Mouse (Mus musculus): Measurements from ENCODE around the gene Pax5. TPM values are rescaled to one million over a fixed set of nuclear protein-coding genes. Genes with fewer than 3 reads are reported as not detected.

Pax5 gene
- total and polyA plus RNA-seq, 2 experiments from 2014 or later, result 3.0 to 46.0 TPM

- no peak for TF ChIP-seq CTCF (IDR thresholded peaks at IDR 0.05)
- Histone ChIP-seq H3K36me3 (ENCODE audit: insufficient read depth, low read length) (no peaks in the 10 kb centered on the region), H3K9me3 (ENCODE audit: low read length) (no peaks in the 10 kb centered on the region), H3K27me3 (ENCODE audit: insufficient read depth, low read length) (peaks cover 14% of the 10 kb centered on the region; the same call in 1 of the 2 replicates), H3K27ac (ENCODE audit: low read depth, low read length) (peak overlapping the region; percentile 32; the same call in 1 of the 2 replicates), H3K4me2 (ENCODE audit: low read depth, low read length, poor library complexity, severe bottlenecking) (peak overlapping the region; percentile 90), H3K9ac (replicated peaks; ENCODE audit: low read length, poor library complexity, severe bottlenecking) (peak overlapping the region; percentile 64), H3K4me3 (ENCODE audit: low read depth, low read length) (peak overlapping the region; percentile 55), H3K4me1 (ENCODE audit: insufficient read depth, low read length) (peaks cover 5% of the 10 kb centered on the region; the same call in 1 of the 2 replicates)
- peak; percentile 61 for DNase-seq (ENCODE audit: low spot score)
- WGBS, result under 1% methylated on average over 67 of the region's 81 CpGs
- peak; percentile 81 for ATAC-seq (ENCODE audit: low FRiP score)
Observed at GRCm38 (mm10) chr4:44664004-44664766, 46.1 kb downstream of the Pax5 start.

DNA sequence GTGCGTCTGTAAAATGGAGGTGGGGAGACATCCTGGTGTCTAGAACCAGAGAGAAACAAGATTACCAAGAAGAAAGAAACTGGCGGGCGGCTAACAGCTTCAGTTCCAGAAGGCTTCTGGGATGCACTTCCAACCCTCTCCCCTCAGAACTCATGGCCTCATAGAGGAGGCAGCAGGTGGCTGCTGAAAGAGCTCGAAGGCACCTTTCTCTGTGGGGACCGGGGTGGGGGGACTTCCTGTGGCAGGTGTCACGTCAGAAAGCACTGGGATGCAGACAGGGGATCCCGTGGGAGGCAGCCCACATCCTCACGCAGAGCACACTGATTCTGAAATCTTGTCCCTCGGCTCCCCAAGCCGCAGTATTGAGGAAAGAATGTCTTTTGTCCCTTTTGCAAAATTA, 46.8 kb downstream of the Pax5 start:
- peak overlapping the region; percentile 55; the same call in 1 of the 2 replicates for H3K4me3 ChIP-seq (ENCODE audit: low read depth, low read length)
- peak overlapping the region; percentile 90 for H3K4me2 ChIP-seq (ENCODE audit: low read depth, low read length, poor library complexity, severe bottlenecking)
- DNase-seq (ENCODE audit: low spot score) (no peak), ATAC-seq (ENCODE audit: low FRiP score) (no peak)
- no peak overlapping the region for H3K27ac ChIP-seq (ENCODE audit: low read depth, low read length)
- H3K36me3 ChIP-seq (ENCODE audit: insufficient read depth, low read length), result no peaks in the 10 kb centered on the region
- peaks cover 5% of the 10 kb centered on the region; the same call in 1 of the 2 replicates for H3K4me1 ChIP-seq (ENCODE audit: insufficient read depth, low read length)
- no peak for TF ChIP-seq CTCF (IDR thresholded peaks at IDR 0.05)
- H3K9me3 ChIP-seq (ENCODE audit: low read length), result no peaks in the 10 kb centered on the region
- peaks cover 14% of the 10 kb centered on the region; the same call in 1 of the 2 replicates for H3K27me3 ChIP-seq (ENCODE audit: insufficient read depth, low read length)
- H3K9ac ChIP-seq (replicated peaks; ENCODE audit: low read length, poor library complexity, severe bottlenecking), result peak overlapping the region; percentile 64; the same call in 1 of the 2 replicates
- 31% methylated on average over 10 of the region's 10 CpGs for WGBS

GRCm38 (mm10) chr4:44645181-44645580, 65.1 kb downstream of the Pax5 start:
- H3K27me3 ChIP-seq (ENCODE audit: insufficient read depth, low read length), result no peaks in the 10 kb centered on the region
- H3K4me1 ChIP-seq (ENCODE audit: insufficient read depth, low read length), result no peaks in the 10 kb centered on the region
- H3K9me3 ChIP-seq (ENCODE audit: low read length), result no peaks in the 10 kb centered on the region

GRCm38 (mm10) chr4:44641831-44642587, 68.3 kb downstream of the Pax5 start:
- H3K4me1 ChIP-seq (ENCODE audit: insufficient read depth, low read length), result no peaks in the 10 kb centered on the region
- no peaks in the 10 kb centered on the region for H3K9me3 ChIP-seq (ENCODE audit: low read length)
- H3K4me2 ChIP-seq (ENCODE audit: low read depth, low read length, poor library complexity, severe bottlenecking), result no peak overlapping the region
- WGBS, result 49% methylated on average over 12 of the region's 12 CpGs
- H3K36me3 ChIP-seq (ENCODE audit: insufficient read depth, low read length), result no peaks in the 10 kb centered on the region
- H3K27me3 ChIP-seq (ENCODE audit: insufficient read depth, low read length), result no peaks in the 10 kb centered on the region
- no peak overlapping the region for H3K27ac ChIP-seq (ENCODE audit: low read depth, low read length)
- DNase-seq (ENCODE audit: low spot score), result peak; percentile 15
- no peak overlapping the region for H3K9ac ChIP-seq (replicated peaks; ENCODE audit: low read length, poor library complexity, severe bottlenecking)
- no peak for TF ChIP-seq CTCF (IDR thresholded peaks at IDR 0.05)
- no peak for ATAC-seq (ENCODE audit: low FRiP score)
- H3K4me3 ChIP-seq (ENCODE audit: low read depth, low read length), result no peak overlapping the region

More at GRCm38 (mm10) chr4:44645181-44645580, 65.1 kb downstream of the Pax5 start:
- DNase-seq (ENCODE audit: low spot score) (no peak), ATAC-seq (ENCODE audit: low FRiP score) (no peak)
- Histone ChIP-seq H3K9ac (replicated peaks; ENCODE audit: low read length, poor library complexity, severe bottlenecking) (no peak overlapping the region), H3K4me3 (ENCODE audit: low read depth, low read length) (no peak overlapping the region), H3K27ac (ENCODE audit: low read depth, low read length) (no peak overlapping the region), H3K4me2 (ENCODE audit: low read depth, low read length, poor library complexity, severe bottlenecking) (no peak overlapping the region), H3K36me3 (ENCODE audit: insufficient read depth, low read length) (no peaks in the 10 kb centered on the region)
- 89% methylated on average over 4 of the region's 4 CpGs for WGBS
- no peak for TF ChIP-seq CTCF (IDR thresholded peaks at IDR 0.05)

- H3K4me1 ChIP-seq (ENCODE audit: insufficient read depth, low read length), result 0 out of 2 replicates have a peak, but pooled peaks cover 2% of the 10 kb centered on the region
- no peak overlapping the region for H3K9ac ChIP-seq (replicated peaks; ENCODE audit: low read length, poor library complexity, severe bottlenecking)
- DNase-seq (ENCODE audit: low spot score), result no peak
- peak; percentile 42 for TF ChIP-seq CTCF (IDR thresholded peaks at IDR 0.05)
- no peaks in the 10 kb centered on the region for H3K36me3 ChIP-seq (ENCODE audit: insufficient read depth, low read length)
- no peak overlapping the region for H3K4me2 ChIP-seq (ENCODE audit: low read depth, low read length, poor library complexity, severe bottlenecking)
- no peak overlapping the region for H3K27ac ChIP-seq (ENCODE audit: low read depth, low read length)
- no peaks in the 10 kb centered on the region for H3K9me3 ChIP-seq (ENCODE audit: low read length)
- H3K4me3 ChIP-seq (ENCODE audit: low read depth, low read length), result no peak overlapping the region
- no peaks in the 10 kb centered on the region for H3K27me3 ChIP-seq (ENCODE audit: insufficient read depth, low read length)
- ATAC-seq (ENCODE audit: low FRiP score), result no peak
- 85% methylated on average over 3 of the region's 3 CpGs for WGBS
Observed at GRCm38 (mm10) chr4:44635618-44636017, 74.7 kb downstream of the Pax5 start.

Measured in midbrain, postnatal 0 days (tissue).